Mouse (Mus musculus): ENCODE data around the gene Slc25a44.

- no peak for TF ChIP-seq CTCF (IDR thresholded peaks at IDR 0.05; ENCODE audit: insufficient read depth, low read depth, low read length)
- TF ChIP-seq POLR2A (IDR thresholded peaks at IDR 0.05; ENCODE audit: insufficient read depth, low read depth, low read length) = no peak
Observed at GRCm38 (mm10) chr3:88407090-88407489, 17.8 kb downstream of the Slc25a44 start.

Measured in olfactory bulb, adult 2 months (tissue).